Mouse (Mus musculus) heart, embryonic 10.5 days (tissue): ENCODE results near the gene Sap30l. TPM values are rescaled to one million over a fixed set of nuclear protein-coding genes. Genes with fewer than 3 reads are reported as not detected.
A peak's percentile ranks its signal among the peaks of the same experiment; 100 is the strongest.

Experiments used
- DNase-seq: peaks from one replicate; pipeline ENCODE4 v3.0.0-alpha.2; 2017; ENCODE audit warnings: low spot score
- H3K27ac ChIP-seq: fragments of 300-500 bp; sonication (generic); 2 replicates; pipeline ENCODE4 v1.5.1; 2016; ENCODE audit warnings: mild to moderate bottlenecking
- H3K27me3 ChIP-seq: fragments of 300-500 bp; sonication (generic); 2 replicates; pipeline ENCODE4 v1.6.1; 2016; ENCODE audit warnings: mild to moderate bottlenecking; ENCODE audit not compliant: poor library complexity, insufficient read depth, severe bottlenecking
- H3K36me3 ChIP-seq: fragments of 300-500 bp; sonication (generic); 2 replicates; pipeline ENCODE4 v1.6.1; 2016; ENCODE audit warnings: mild to moderate bottlenecking, moderate library complexity
- H3K4me1 ChIP-seq: fragments of 300-500 bp; sonication (generic); 2 replicates; pipeline ENCODE4 v1.6.1; 2016; ENCODE audit warnings: mild to moderate bottlenecking
- H3K4me3 ChIP-seq: fragments of 300-500 bp; sonication (generic); 2 replicates; pipeline ENCODE4 v1.5.1; 2016; ENCODE audit warnings: mild to moderate bottlenecking, moderate library complexity
- H3K9me3 ChIP-seq: fragments of 300-500 bp; sonication (generic); 2 replicates; pipeline ENCODE4 v1.6.1; 2016; ENCODE audit warnings: mild to moderate bottlenecking, moderate library complexity
- WGBS: fragments of 180-500 bp; shearing (Covaris S2); methylation state at CpG from one replicate; pipeline ENCODE4 v1.1.7; 2016; 5-methylcytosine and 5-hydroxymethylcytosine counted together
- polyA plus RNA-seq: library from polyadenylated mRNA; unstranded; fragments of >200 nt; fragmentation: Nextera tagmentation; extraction: Ambion mirVana; gene quantifications from 2 replicates; pipeline ENCODE4 v1.2.1, GENCODE M21; 2016

The Sap30l gene
- polyA plus RNA-seq, 1 experiment from 2014 or later: 12.2 TPM

DNA sequence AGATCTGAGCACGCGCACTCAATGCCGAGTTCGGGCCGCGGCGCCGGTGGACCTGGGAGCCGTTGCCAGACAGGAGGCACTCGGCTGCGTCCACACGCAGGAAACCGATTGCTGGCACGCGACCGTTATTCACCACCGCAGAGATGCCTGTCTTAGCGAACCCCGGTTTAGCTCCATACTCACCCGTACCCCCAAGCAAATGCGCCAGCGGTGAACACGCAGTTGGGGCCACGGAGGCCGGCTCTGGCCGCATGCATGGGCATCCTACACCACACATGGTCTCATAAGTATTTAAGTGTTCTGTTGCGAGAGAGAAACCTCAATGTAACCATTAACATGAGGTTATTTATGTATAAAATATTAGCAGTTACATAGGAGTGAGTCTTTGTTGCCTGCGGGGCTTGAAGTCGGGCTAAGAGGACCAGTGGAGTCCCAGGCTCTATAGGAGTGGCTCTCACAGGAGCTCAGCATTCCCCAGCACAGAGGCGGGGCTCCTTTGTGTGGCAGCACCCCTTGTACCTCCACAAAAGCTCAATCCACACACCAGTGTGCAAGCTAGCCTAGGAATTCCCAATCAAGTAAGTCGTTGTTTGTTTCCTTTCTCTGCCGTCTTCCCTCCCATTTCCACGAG is 26.6 kb downstream of the Sap30l start:
- Histone ChIP-seq H3K4me1 (peaks cover 51% of the 10 kb centered on the region), H3K4me3 (peak overlapping the region; percentile 62), H3K9me3 (no peaks in the 10 kb centered on the region), H3K36me3 (peaks cover 3% of the 10 kb centered on the region; the same call in 1 of the 2 replicates), H3K27me3 (peaks cover 74% of the 10 kb centered on the region), H3K27ac (peak overlapping the region; percentile 91)
- WGBS: under 1% methylated on average over 33 of the region's 33 CpGs
- DNase-seq: no peak

DNA sequence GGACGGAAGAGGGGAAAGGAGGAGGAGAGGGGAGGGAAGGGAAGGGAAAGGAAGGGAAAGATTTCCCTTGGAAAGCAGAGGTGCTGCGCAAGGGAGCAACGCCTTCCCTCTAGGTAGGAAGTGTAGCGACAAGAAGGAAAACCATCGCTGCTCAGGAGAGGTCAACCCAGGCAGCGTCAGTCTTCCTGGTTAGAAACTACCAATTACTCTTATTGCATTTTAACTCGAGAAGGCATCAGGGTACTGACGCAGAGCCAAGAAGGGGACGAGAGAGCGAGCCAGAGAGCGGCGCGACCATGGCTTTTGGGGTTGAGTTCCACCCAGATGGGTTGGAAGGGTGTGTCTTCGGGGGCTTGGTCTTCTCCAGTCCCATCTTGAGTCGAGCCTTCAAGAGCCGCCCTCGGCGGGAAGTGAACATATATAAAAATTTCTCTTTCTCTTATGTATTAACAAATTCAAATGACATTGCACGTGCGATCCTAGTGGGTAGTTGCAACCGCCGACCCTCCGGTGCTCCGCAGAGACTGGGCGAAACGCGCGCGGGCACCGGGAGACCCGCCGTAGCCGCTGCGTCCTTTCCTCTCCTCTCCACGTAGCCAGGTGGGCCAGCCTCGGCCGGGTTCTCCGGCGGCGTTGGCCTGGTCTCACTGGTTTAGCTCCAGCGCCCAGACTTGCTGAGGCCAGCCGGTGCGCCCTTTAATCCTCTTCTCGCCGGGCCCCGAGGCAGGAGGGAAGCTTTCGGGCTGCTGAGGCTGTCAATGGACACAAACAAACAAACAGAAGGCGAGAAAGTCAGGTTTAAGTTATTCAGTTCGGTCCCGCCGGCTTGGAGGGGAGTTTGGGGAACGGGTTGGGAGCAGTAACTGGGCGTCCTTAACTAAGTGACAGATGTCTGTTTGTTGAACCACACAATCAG is 27.8 kb downstream of the Sap30l start:
- 3% methylated on average over 53 of the region's 53 CpGs for WGBS
- Histone ChIP-seq H3K4me1 (peaks cover 56% of the 10 kb centered on the region), H3K4me3 (peak overlapping the region; percentile 62), H3K27ac (peak overlapping the region; percentile 91), H3K36me3 (peaks cover 3% of the 10 kb centered on the region; the same call in 1 of the 2 replicates), H3K9me3 (no peaks in the 10 kb centered on the region), H3K27me3 (peaks cover 86% of the 10 kb centered on the region)
- DNase-seq: no peak

DNA sequence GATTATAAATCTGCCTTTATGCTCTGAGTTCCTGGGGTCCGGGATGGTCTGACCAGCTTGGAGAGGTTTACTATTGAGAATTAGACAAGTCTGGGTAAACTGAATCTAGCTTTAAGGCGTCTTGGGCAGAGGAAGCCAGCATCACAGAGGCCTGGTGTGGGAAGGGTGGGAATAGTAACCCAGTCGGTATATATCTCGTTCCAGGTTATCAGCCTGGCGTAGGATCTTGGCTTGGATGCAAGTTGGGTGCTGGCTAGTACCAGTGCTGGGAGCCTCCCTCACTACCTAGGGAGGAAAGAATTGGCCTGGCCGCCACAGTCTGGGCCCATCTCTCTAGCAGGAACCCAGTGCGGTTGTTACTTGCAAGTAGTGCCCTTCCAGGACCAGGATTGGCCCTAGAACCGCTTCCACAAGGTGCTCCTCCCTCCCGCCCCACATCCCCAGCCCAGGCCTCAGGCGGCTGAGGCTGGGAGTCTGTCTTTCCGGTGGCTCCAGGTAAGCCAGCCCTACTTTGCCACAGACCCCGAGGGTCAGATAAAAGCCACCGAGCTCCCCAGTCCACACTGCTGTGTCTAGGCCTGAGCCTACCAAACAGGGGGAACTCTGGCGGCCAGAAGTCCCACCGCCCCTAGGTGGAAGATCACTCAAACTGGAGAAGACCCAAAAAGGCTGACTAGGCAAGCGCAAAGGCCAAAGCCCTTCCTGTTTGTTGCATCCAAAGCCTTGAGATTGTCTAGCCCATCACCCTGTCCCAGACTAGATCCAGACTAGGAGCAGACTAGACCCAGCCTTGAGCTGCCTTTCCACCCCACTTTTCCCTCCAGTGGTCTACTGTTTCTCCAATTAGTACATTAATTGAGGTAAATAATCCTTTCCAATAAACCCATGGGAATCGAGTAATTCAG is 28.7 kb downstream of the Sap30l start:
- peak overlapping the region; percentile 62 for H3K4me3 ChIP-seq
- no peak for DNase-seq
- H3K27me3 ChIP-seq: peaks cover 89% of the 10 kb centered on the region
- H3K9me3 ChIP-seq: no peaks in the 10 kb centered on the region
- 12% methylated on average over 17 of the region's 17 CpGs for WGBS
- peak overlapping the region; percentile 91 for H3K27ac ChIP-seq
- H3K4me1 ChIP-seq: peaks cover 56% of the 10 kb centered on the region
- H3K36me3 ChIP-seq: peaks cover 3% of the 10 kb centered on the region; the same call in 1 of the 2 replicates

DNA sequence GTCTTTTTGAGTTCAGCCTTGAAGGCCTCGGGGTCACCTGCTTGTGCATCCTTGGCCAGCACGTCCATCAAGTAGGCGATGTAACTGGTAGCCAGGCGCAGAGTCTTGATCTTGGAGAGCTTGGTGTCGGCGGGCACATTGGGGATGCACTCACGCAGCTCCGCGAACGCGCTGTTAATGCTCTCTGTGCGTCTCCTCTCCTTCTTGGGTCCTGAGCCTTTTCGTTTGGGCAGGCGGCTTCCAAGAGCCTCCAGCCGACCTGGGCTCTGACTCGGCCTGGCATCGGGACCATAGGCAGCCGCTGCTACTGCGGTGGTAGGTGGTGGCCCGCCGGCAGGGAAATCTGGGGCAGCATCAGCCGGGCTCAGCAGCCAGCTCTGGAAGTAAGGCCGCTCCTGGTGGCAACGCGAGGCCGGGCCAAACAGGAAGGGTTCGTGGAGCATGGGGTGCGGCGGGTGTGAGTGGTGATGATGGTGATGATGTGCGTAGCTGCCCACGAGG is 29.9 kb downstream of the Sap30l start:
- DNase-seq: no peak
- Histone ChIP-seq H3K4me1 (peaks cover 58% of the 10 kb centered on the region), H3K9me3 (no peaks in the 10 kb centered on the region), H3K36me3 (peaks cover 3% of the 10 kb centered on the region; the same call in 1 of the 2 replicates), H3K27me3 (peaks cover 97% of the 10 kb centered on the region), H3K27ac (peak overlapping the region; percentile 91), H3K4me3 (peak overlapping the region; percentile 62)
- WGBS: 2% methylated on average over 31 of the region's 31 CpGs

DNA sequence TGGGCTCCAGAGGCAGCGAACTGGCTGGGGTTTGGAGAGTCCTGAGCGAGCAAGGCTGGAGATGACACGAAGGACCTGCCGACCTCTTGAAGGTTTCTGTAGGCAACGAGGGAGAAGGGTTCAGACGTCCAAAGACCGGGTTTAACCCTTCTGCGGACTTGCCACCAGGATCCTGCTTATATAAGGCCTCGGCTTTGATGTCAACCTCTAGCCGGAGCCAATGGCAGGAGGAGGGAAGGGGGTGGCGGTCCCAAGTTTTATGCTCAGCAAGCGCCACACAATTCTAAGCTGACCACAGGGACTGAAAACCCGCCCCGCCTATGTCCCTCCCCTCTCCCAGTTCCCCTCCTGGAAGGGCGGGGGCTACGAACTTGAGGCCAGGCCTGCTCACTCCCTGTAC is 30.4 kb downstream of the Sap30l start:
- DNase-seq: peak; percentile 90
- Histone ChIP-seq H3K4me3 (peak overlapping the region; percentile 62), H3K27me3 (peaks cover 97% of the 10 kb centered on the region), H3K27ac (peak overlapping the region; percentile 91), H3K4me1 (peaks cover 61% of the 10 kb centered on the region), H3K36me3 (peaks cover 3% of the 10 kb centered on the region; the same call in 1 of the 2 replicates), H3K9me3 (no peaks in the 10 kb centered on the region)
- WGBS: 6% methylated on average over 16 of the region's 16 CpGs

DNA sequence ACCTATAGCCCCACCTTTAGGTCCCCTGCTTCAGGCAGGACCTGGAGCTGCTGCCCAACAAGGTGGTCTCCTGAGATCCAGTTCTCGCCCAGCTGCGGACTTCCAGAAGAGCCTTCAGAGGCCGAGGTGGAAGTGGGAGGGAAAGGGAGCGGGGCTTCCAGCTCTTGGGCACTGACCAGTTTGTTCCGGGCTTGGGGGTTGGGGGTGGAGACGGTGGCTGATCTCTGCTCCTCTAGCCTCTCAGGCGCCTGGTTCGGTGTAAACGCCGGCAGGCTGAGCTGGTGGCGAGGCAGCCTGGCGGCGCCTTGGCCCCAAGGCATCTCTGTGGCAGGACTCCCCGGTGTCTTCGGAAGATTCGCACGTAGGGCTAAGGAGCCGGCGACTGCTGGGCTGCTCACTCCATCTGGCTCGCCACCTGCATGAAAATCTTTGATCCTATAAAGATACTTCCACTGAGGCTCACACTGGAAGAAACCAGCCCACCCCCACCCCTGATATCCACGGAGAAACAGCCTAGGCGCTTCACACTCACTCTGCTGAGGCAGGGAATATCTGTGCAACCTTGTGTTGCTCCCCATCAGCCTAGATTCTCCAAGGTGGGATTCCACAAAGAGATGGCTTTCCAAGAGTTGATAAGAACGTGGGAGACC is 31.2 kb downstream of the Sap30l start, which contains the start of gene Hand1:
Gene Hand1, minus strand, starts transcription at position 267 of the 650 bp plus-strand sequence.
- peaks cover 97% of the 10 kb centered on the region for H3K27me3 ChIP-seq
- peak within 1 kb of the TSS; percentile 62 for H3K4me3 ChIP-seq
- peak; percentile 80 for DNase-seq
- peaks cover 59% of the 10 kb centered on the region for H3K4me1 ChIP-seq
- no peaks in the 10 kb centered on the region for H3K9me3 ChIP-seq
- peaks cover 3% of the 10 kb centered on the region; the same call in 1 of the 2 replicates for H3K36me3 ChIP-seq
- peak within 1 kb of the TSS; percentile 91 for H3K27ac ChIP-seq
- 4% methylated on average over 23 of the region's 23 CpGs for WGBS

DNA sequence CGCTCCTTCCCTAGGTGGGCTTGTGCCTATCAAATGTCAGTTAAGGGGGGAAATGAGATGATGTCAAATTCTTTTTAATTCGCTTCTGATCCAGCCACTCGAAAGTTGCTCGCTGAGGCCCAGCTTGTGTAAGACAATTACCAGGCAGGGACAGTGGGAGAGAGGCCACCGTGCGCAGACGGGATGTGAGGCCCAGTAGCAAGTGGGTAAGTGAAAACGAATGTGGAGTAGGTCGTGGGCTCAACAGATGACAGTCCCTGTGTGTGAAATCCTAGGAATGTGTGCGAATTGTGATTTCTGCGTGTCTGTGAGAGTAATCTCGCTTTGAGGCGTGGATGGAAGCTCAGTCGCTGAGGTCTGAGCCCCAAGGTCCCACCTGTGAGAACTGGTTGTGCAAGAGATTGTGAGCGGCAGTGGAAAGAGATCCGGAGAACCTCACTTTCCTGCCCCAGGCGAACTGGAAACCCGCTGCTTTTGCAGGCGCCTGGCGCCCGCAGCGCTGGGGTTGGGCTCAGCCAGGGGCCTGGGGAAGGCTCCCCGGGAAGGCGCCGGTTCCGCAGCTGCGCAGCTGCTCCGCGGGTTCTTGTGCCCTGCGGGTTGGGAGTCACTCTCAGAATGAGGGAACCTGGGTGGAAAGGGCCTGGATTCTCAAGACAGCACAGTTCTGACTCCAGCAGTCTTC is 32.0 kb downstream of the Sap30l start:
- peak; percentile 73 for DNase-seq
- Histone ChIP-seq H3K4me3 (peak overlapping the region; percentile 62), H3K36me3 (peaks cover 3% of the 10 kb centered on the region; the same call in 1 of the 2 replicates), H3K27me3 (peaks cover 97% of the 10 kb centered on the region), H3K4me1 (peaks cover 57% of the 10 kb centered on the region), H3K27ac (peak overlapping the region; percentile 91), H3K9me3 (no peaks in the 10 kb centered on the region)
- WGBS: 3% methylated on average over 30 of the region's 30 CpGs

DNA sequence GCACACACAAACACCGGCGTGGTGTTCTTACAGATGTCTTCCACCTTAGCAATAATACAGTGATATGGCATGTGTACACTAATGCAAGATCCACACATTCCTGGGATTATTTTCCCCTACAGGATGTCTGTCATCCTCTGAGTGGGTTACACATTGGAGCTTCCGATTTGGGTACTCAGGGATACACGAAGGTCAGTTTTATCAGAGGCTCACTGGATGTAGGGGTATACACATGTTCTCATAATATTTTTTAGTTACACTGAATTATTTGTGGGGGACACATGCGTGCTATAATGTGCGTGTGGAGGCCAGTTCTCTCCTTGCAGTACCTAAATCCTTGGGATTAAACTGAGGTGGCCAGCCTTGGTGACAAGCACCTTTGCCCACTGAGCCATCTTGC is 32.6 kb downstream of the Sap30l start:
- no peak for DNase-seq
- H3K27me3 ChIP-seq: peaks cover 97% of the 10 kb centered on the region
- 12% methylated on average over 6 of the region's 6 CpGs for WGBS
- peak overlapping the region; percentile 62 for H3K4me3 ChIP-seq
- H3K36me3 ChIP-seq: peaks cover 3% of the 10 kb centered on the region; the same call in 1 of the 2 replicates
- H3K27ac ChIP-seq: peak overlapping the region; percentile 91
- H3K9me3 ChIP-seq: no peaks in the 10 kb centered on the region
- peaks cover 54% of the 10 kb centered on the region for H3K4me1 ChIP-seq

DNA sequence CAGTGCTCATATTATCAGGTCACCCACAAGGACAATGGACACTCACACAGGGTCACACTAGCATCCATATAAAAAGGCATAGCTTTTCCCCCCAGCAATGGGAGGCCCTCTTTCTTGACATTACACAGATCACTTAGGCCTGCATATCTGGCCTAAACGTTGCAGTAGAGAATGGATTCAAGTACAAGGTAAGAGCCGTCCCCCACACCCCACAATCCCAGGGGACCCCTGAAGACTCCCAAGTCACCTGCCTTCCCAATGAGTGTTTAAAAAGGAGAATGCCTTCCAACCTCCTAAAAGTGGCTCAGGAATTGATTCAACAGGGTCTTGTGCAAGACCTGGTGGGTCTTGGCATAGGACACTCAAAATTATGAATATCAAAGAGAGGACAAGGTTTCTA is 33.9 kb downstream of the Sap30l start:
- Histone ChIP-seq H3K4me3 (no peak overlapping the region), H3K27ac (peak overlapping the region; percentile 32; the same call in 1 of the 2 replicates), H3K36me3 (no peaks in the 10 kb centered on the region), H3K4me1 (peaks cover 49% of the 10 kb centered on the region), H3K27me3 (peaks cover 99% of the 10 kb centered on the region), H3K9me3 (no peaks in the 10 kb centered on the region)
- WGBS: 13% methylated on average over 2 of the region's 2 CpGs
- DNase-seq: no peak

DNA sequence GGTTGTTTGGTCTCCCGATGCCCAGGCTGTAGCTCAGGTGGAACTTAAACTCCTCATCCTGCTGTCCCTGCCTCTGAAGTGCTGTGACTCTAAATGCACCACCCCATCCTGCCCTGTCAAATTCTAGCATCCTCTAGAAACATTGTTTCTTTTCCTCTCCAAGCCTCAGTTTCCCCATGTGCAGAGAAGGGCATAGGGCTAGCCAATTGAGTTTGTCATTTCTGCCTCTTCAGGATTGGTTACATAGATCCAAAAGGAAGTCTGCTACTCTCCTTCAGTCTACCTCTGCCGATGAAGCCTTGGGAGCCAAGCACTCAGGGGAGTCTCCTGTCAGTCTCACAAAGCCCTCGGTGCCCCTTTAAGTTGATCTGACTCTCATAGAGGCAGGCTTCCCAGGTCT is 34.5 kb downstream of the Sap30l start:
- H3K27ac ChIP-seq: peak overlapping the region; percentile 69; the same call in 1 of the 2 replicates
- H3K4me1 ChIP-seq: peaks cover 49% of the 10 kb centered on the region
- DNase-seq: no peak
- H3K27me3 ChIP-seq: peaks cover 99% of the 10 kb centered on the region
- 25% methylated on average over 3 of the region's 3 CpGs for WGBS
- no peaks in the 10 kb centered on the region for H3K9me3 ChIP-seq
- H3K4me3 ChIP-seq: peak overlapping the region; percentile 42; the same call in 1 of the 2 replicates
- H3K36me3 ChIP-seq: no peaks in the 10 kb centered on the region

DNA sequence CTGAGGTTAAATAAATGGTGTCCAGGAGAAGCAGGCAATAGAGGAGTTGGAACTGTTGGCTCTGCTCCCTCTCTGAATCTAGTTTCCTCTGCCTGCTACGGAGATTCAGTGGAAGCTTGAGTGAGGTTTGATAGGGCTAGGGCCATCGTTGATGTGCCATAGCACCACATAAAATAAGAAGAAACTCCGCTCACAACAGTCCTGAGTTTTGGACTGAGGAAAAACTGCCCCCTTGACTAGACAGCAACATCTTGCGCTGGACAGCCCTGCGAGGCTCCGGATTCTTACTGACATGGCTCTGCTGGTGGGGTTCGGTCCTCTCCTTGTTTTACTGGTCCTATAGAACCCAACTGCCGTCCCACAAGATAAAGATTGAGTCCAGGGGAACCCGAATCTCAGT is 35.0 kb downstream of the Sap30l start:
- peaks cover 99% of the 10 kb centered on the region for H3K27me3 ChIP-seq
- 16% methylated on average over 9 of the region's 9 CpGs for WGBS
- peak overlapping the region; percentile 69 for H3K27ac ChIP-seq
- no peak for DNase-seq
- peaks cover 45% of the 10 kb centered on the region for H3K4me1 ChIP-seq
- peak overlapping the region; percentile 42 for H3K4me3 ChIP-seq
- H3K9me3 ChIP-seq: no peaks in the 10 kb centered on the region
- no peaks in the 10 kb centered on the region for H3K36me3 ChIP-seq
